Mouse (Mus musculus) forelimb bud, embryonic 11.5 days (tissue): ENCODE results near the gene Olfr1054.
"Not testable (repeated sequence)": the region's sequence is repeated elsewhere in the genome, so short reads cannot be mapped to it uniquely, and the experiment has no call there.

Source experiments
- DNase-seq: peaks from one replicate; pipeline ENCODE4 v3.0.0-alpha.2; 2012; ENCODE audit warnings: low read depth, low spot score

Olfr1054 gene

DNA sequence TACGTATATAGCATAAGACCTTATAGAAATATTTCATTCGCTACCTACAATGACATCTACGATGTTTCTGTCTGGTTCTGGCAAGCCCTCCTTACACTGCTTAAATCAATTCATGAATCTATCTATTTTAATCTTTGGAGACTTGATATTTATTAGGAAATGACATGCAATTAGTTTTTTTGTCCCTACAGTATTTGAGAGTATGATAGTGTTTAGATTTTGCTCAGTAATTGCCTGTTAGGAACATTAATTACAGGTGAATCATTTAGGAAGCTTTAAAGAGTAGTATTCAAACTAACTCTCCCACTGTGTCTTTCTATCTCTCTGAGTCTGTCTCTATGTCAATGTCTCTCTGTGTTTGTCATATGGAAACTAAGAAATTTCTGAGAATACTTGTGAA is at the start of gene Olfr1054:
TSS of gene Olfr1054 (minus strand) at position 101 of the 400 bp plus-strand sequence.
- no peak for DNase-seq

DNA sequence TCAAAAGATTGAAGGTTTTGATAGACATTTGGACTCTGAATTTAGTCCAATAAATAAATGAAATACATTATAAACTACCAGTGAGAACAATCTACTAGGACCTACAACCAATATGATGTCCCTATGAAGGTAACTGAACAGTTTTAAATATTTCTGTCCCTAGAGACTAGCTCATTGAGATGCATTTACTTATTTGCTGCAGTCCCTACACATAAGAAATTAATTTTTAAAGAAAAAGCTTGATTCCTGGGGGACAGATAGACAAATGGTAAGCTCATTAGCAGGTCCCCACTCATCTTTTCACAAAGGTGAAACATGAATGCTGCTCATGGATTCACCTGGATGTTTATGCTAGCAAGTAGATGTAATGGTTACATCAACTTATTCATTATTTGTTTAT is 43.1 kb upstream of the Olfr1054 start, which contains the start of gene Olfr1057:
TSS of gene Olfr1057 (minus strand) at position 101 of the 400 bp plus-strand sequence.
- DNase-seq: no peak

DNA sequence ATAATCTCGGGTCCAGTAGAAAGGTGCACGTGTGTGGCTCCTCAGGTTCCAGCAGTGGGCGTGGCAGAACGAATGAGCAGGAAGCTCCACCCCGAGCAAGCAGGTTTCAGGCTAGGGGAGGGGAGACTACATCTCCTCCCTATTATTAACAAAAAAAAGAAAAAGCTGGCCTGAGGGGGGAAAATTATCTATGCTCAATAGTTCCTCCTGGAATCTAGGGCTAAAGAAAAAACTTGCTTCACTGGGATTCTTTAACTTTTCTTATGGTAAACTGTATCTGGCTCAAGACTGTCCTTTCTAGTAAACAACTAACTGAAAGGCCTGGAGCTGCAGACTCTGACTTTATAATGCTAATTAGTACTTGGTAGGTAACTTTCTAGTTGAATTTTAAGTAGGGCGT is 31.1 kb upstream of the Olfr1054 start:
- not testable (repeated sequence) for DNase-seq

DNA sequence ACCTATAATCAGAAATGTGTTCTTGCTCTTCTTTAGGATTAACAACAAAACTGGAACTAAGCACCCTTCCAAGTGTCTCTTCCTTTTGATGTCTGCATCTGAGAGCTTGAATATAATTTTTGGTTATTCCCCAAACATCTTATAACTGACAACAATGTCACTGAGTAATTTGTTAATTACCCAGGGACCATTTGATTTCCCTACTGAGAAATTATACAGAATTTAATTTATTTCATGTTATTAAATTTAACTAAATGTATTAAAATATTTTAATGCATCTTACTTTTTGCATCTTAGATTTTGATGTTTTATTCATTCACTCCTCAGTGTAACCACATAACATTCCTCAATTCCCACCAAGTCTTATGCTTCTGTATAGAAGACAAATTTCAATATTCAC is 27.1 kb upstream of the Olfr1054 start, which contains the start of gene Olfr1056:
TSS of gene Olfr1056 (minus strand) at position 101 of the 400 bp plus-strand sequence.
- DNase-seq: no peak

DNA sequence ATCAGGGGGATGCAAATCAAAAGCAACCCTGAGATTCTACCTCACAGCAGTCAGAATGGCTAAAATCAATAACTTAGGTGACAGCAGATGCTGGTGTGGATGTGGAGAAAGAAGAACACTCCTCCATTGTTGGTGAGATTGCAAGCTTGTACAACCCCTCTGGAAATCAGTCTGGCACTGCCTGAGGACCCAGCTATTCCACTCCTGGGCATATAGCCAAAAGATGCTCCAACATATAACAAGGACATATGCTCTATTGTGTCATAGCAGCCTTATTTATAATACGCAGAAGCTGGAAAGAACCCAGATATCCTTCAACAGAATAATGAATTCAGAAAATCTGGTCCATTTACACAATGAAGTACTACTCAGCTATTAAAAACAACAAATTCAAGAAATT is 16.5 kb upstream of the Olfr1054 start:
- not testable (repeated sequence) for DNase-seq

DNA sequence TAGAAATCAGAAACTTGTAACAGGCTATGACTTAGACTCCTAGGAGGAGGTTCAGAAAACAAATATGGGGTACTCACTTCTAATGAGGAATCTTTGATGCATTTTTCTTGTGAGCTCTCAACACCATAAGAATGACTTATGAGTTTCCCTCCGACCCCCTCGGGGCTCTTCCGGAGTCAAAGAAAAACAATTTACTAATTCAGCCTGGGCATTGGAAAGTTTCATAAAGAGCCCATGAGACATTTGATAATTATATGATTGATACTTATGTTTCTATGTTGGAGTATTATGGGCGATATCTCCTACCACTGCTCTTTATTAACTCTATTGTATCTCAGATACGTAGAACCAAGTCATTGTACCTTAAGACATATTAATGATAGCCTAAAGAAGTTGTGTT is 15.0 kb upstream of the Olfr1054 start, which contains the start of gene Olfr1055:
TSS of gene Olfr1055 (minus strand) at position 101 of the 400 bp plus-strand sequence.
- no peak for DNase-seq

DNA sequence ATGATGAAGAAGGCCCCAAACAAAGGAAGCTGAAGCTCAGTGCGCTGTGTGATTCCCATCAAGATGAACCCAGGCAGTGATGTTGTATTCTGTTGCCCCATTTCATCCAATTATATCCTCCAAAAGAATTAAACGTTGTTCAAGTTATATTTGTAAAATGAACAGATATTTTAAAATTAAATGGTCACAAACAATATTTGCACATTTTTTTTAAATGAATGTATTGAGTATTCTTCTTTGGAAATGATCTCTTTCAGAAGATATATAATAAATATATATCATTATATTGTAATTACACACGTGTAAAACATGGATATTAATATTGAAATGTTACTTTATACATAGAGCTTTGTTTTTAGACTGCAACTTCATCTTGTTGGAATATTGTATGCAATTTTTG is 20.0 kb downstream of the Olfr1054 start, which contains the start of gene Olfr1053:
TSS of gene Olfr1053 (minus strand) at position 101 of the 400 bp plus-strand sequence.
- DNase-seq: no peak

DNA sequence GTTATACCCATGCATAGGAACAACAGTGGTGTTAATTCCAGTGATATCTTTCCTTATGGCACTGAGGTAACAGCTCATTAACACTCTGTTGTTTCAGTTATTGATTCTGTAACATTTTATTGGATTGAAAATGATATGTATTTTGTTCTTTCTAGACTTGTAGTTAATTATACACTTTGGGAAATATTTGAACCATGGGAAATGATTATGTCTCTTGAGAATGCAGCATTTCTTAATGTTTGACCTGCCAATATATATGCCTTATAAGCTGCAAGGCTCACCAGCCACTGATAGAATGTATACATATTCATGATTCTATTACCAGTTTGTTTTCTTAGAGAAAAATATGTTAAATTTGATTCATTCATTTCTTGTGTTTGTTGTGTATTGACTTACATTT is 43.1 kb downstream of the Olfr1054 start, which contains the start of gene Olfr1052:
TSS of gene Olfr1052 (plus strand) at position 301 of the 400 bp plus-strand sequence.
- DNase-seq: no peak
